Comparison of ENCODE assay signal across 8 mouse cellular contexts in the genomic region with DNA sequence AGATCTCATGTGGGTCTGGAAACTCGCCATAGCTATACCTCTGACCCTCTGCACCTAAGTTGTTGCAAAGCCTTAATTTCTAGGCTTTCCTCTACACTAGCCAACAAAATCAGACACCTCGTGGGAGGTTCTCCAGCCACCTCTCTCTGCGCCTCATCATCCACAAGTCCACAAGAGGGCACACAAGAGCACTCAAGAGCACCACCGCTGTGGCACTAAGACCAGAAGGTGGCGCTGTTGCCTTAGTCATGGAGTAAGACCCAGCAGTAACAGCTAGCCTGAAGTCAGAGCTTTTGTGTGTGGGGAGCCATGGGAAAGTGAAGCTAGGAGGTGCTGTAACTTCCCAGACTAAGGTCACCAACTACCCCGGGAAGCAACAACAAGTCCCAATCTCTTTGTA. TPM values are rescaled to one million over a fixed set of nuclear protein-coding genes. Genes with fewer than 3 reads are reported as not detected.
DNase-seq lines count a peak whose midpoint lies in the region; ATAC-seq lines count a peak whose summit lies in the region.

No protein-coding gene starts in this region.

- ATAC-seq in inflammation-experienced regulatory T-cells, adult 6 months, result peak; percentile 94

- DNase-seq in adrenal gland, adult (ENCODE audit: inconsistent age in 2 of 2, low spot score in 1 of 2), result peak; percentile 91 to 97
- peak; percentile 100 for DNase-seq in embryo, embryonic 10.5 days (ENCODE audit: low spot score)
- peak; percentile 92 for DNase-seq in gastrocnemius, postnatal 14 days
- DNase-seq in left cerebral cortex, adult 9 months (ENCODE audit: low spot score in 2 of 2), result peak; percentile 72 to 97
- peak; percentile 97 for DNase-seq in mesoderm, embryonic 11.5 days (ENCODE audit: low read depth, low spot score)
- DNase-seq in right cerebral cortex, postnatal 36 days (ENCODE audit: low spot score in 2 of 2), result peak; percentile 89 to 93
- peak; percentile 83 to 92 for DNase-seq in urinary bladder, postnatal 4 days (ENCODE audit: low spot score in 2 of 2)

- intact Hi-C loops in gastrocnemius, postnatal 14 days (cut with DNase I; ENCODE audit: low total_unique reads), result loop anchor here (10.0 kb wide), 1 partner anchor 604 kb away; no protein-coding TSS in a partner anchor

RNA-seq across cellular contexts. Expression of a gene that starts 53.6 kb away (rescaled TPM):
- 10 to 100 TPM; 17.6 to 18.7 TPM for total RNA-seq in gastrocnemius, postnatal 14 days (2021)
- polyA plus RNA-seq in inflammation-experienced regulatory T-cells, adult 6 months (2017; shearing (Covaris generic)), result 10 to 100 TPM; 12.0 to 15.1 (median 12.8) TPM

Comparison
In these comparisons a context has a peak if more than half of its experiments do, and no peak if none do; other contexts are left out.
1. Peak in every context shown above with its lines: DNase-seq and ATAC-seq.